Mouse (Mus musculus) embryo, embryonic 9.5 days (tissue): ENCODE measurements around the gene Ercc6.
A peak's percentile ranks its signal among the peaks of the same experiment; 100 is the strongest.

Experiments
- DNase-seq: peaks from one replicate; pipeline ENCODE4 v3.0.0-alpha.2; 2017; ENCODE audit errors: extremely low spot score

Ercc6 gene

GRCm38 (mm10) chr14:32518543-32518942, 5.2 kb downstream of the Ercc6 start:
- no peak for DNase-seq

- no peak for DNase-seq
Measured at GRCm38 (mm10) chr14:32520400-32520926, 7.1 kb downstream of the Ercc6 start.

DNA sequence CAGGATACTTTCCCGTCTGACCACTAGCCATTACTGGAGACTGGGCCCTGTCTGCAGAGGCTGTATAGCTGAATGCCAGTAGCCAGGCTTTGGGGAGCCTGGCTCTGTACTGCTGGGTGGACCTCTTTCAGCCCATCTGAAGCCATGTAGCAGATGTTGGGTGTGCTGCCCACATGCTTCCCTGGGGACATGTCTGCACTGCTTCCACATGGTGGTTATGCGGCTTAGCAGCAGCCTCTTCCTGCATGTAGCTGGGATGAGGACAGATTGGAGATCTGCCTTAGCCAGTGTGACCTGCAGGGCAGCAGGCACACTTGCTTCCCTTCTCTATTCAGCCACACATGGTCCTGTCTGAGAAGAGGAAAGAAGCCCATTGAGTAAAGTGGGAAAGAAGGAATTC, 9.0 kb downstream of the Ercc6 start:
- DNase-seq, result no peak

DNA sequence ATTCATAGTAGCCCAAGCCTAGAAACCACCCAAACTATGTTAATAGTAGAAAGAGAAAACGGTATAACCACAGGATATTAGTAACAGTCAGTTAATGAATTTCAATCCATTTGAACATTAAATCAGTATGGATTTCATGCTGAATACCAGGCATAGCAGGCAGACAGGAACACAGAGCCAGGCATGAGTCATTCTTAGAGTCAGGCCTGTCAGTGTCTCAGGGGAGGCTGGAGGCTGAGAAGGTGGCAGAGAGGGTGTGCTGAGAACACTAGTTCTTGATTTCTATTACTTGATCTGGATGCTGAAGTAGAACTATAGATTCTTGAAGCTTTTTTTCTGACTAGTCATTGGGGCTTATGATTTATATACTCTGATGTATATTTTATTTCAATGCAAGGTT, 10.8 kb downstream of the Ercc6 start:
- no peak for DNase-seq

DNA sequence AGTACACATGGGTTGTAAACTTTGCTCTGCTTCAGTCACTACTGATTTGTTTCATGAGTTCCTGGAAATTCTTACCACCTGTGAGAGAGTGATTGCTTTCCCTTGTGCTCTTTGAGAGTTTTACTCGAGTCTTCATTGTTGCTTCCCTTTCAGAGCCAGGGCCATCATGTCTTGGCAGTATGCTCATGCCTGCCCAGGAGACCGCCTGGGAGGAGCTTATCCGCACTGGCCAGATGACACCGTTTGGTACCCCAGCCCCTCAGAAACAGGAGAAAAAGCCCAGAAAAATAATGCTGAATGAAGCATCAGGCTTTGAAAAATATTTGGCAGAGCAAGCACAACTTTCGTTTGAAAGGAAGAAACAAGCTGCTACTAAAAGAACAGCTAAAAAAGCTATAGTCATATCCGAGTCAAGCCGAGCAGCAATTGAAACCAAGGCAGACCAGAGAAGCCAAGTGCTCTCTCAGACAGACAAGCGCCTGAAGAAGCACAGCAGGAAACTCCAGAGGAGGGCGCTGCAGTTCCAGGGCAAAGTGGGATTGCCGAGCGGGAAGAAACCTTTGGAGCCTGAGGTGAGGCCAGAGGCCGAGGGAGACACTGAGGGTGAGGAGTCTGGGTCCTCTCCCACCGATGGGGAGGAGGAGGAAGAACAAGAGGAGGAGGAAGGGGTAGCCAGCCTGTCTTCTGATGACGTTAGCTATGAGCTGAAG, 12.8 kb downstream of the Ercc6 start:
- DNase-seq, result no peak

- no peak for DNase-seq
Measured at GRCm38 (mm10) chr14:32527211-32527610, 13.9 kb downstream of the Ercc6 start.

DNA sequence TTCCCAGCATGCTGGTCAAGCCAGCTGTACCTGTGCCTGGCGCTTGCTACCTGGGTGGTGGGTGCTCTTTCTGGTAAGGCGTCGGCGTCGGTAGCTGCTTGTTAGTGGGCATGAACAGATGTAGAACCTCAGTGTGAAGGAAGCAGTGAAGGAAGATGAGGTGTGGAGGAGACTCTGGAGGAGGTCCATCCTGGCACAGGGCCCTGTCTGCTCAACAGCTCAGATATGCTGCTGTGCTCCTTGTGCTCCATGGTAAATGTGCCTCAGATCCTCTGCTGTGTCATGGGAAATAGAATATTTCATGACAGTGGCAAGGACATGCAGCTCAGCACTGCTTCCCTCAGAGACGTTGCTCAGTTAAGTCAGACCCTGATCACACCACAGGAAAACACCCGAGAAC, 15.7 kb downstream of the Ercc6 start:
- DNase-seq, result no peak

DNA sequence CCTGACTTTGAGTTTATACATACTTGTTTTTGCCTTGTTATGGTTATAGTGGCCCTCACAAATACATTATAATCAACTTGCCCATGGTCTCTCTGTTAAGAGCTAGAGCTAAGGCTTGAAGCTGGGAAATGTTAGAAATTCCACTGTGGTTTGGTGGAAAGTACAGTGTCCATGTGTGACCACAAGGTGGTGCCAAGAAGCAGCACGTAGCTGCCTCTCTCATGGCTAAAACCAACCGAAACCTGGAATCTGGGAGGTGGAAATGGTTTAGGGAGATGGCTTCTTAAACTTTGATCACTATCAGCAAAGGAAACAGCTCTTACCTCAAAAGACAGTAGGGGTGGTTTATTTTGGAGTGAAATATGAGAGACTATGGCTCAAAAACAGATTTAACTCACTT, 17.6 kb downstream of the Ercc6 start:
- DNase-seq, result peak; percentile 43

DNA sequence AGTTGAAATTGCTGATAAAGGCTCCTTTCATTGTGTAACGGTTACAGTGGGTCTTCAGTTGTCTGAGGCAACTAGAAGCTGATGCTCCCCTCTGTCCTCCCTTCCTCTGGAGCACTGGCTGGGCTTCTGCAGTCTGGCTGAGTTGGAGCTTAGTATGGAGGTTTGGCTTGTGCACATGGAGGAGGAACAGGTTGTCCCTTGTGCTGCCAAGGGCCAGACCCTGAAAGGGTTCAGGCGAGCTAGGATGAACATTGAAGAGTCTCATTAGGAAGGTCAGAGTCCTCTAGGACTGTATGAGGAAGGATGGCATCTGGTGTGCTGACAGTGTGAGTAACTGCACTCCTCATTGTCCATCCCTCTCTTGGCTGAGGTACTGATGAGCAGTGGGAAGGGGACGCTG, 18.1 kb downstream of the Ercc6 start:
- no peak for DNase-seq

DNA sequence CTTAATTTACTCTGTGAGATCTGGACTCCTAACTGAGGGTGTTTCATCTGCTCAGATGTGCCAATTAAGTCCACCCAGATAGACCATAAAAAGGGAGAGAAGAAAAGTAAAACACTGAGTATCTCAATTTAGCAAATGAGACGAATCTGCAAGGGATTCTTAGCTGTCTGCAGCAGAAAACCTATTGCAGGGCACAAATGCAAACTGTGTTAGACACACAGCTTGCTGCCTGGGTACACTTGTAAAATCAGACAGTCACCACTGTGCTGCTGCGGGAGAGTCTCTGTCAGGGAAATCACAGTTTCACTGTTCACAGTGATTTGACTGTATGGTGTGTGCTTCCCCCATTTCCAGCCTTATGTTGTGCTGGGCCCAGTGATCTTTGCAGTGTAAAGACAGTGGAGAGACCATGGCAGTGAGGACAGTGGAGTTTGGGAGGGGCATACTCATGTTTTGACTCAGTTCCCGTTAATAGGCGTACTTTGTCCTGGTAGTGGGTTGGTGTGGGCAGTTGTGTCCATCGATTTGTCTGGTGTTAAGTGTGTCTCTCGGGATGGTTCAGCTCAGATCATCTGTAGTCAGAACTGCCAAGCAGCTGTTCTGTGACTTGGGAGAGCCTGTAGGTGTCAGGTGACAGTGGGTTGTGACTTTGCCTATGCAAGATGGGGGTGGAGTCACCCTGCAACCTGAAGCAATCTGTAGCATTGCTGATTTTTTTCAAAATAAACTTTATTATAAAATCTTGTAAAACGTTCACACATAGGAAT, 19.2 kb downstream of the Ercc6 start:
- DNase-seq, result no peak

DNA sequence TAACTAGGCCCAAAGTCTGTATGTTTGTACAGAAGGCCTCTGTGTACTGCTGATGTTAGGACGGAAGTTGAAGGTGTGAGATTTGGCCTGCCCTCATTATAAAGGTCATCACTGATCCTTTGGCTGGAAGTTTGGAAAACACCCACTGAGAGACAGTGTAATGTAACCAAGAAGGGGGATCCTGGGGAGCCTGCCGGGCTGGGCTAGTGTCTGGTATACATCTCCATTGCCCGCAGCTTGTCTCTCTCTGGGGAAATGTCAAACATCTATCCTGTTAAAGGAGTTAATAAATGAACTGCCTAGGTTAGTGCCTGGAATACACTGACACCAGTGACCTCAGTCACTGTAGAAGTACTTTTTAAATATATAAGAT, 19.8 kb downstream of the Ercc6 start:
- DNase-seq, result no peak

GRCm38 (mm10) chr14:32533656-32534055, 20.3 kb downstream of the Ercc6 start:
- DNase-seq, result no peak

DNA sequence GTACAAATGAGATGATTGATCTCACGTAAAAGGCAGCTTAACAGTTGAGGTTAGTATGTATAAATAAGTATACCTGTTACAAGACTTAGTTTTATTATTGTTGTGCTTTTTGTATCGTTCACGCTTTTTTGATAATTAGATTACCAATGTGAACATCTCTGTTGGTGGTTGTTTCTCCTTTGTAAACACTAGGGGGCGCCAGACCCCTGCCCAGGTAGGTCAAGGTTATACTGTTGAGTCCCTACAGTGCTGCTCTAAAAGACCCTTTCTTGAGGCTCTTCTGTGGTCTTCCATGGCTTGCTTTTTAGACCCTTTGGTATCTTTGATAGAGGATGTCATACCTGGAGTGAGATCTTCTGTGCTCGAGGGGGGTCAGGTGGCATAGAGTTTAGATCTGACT, 20.8 kb downstream of the Ercc6 start:
- no peak for DNase-seq

DNA sequence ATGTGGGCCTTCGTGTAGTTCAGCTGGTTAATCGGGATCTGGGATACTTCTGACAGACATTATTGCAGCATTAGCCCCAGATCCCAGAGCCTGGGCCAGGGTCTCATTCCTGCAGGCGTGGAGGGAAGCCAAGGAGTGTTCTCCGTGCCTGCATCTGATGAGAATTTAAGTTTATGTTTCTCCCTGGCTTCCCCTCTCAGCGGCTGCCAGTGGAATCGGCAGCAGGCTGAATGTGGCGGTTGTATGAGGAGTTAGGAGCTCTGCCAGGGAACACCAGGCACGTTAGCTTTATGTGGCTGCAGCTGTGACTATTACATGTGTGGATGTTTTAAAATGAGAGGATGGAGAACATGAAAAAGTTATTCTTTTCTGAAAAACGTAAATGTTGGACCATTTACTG, 23.4 kb downstream of the Ercc6 start:
- DNase-seq, result no peak

DNA sequence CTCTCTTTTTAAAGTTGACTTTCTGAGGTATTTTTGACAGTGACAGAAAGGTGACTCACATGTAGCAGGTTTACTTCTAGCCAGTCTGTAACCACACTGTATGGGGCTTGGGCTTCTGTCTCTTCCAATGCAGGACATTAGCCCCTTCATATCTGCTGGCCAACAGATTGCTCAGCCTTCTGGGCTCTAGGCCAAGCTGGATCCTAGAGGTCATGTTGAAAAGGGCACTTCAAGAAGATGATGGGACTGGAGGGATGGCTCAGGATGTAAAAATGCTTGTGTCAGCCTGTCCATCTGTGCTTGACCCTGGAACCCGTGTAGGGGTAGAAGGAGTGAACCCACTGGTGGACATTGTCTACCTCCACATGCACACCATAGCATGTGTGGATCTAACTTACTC, 24.8 kb downstream of the Ercc6 start:
- no peak for DNase-seq

- no peak for DNase-seq
Measured at GRCm38 (mm10) chr14:32543075-32543474, 29.8 kb downstream of the Ercc6 start.

- DNase-seq, result no peak
Measured at GRCm38 (mm10) chr14:32546676-32547075, 33.4 kb downstream of the Ercc6 start.

GRCm38 (mm10) chr14:32551854-32552253, 38.5 kb downstream of the Ercc6 start:
- DNase-seq, result no peak

GRCm38 (mm10) chr14:32553198-32553903, 40.0 kb downstream of the Ercc6 start:
- no peak for DNase-seq

DNA sequence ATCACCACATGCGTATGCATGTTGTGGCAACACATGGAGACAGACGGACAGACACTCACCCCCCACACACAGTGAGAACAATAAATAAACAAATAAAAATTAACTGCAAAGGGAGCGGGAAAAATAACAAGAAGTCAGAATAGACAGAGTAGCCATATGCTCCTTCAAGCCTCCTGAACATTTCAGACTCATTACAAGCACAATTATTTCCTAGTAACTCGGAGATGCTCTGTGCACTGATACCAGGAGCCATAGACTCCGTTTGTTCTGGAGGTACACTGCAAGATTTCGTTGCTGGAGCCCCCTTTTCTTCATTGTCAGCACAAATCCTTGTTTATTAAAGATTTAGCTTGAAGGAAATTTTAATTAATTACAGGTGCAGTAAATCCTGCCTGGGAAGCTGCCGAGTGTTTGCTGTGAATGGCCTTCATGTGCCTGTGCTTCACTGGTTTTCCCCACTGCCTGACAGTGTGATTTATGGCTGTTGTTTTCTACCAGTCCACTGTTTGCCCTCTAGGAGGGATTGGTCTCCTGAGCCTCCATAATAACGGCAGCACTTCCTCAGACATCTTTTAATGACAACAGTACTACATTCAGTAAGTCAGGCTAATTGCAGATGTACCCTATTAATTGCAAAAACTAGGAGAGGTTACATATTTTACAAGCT, 41.7 kb downstream of the Ercc6 start:
- no peak for DNase-seq

- DNase-seq, result no peak
Measured at GRCm38 (mm10) chr14:32561428-32561827, 48.1 kb downstream of the Ercc6 start.

DNA sequence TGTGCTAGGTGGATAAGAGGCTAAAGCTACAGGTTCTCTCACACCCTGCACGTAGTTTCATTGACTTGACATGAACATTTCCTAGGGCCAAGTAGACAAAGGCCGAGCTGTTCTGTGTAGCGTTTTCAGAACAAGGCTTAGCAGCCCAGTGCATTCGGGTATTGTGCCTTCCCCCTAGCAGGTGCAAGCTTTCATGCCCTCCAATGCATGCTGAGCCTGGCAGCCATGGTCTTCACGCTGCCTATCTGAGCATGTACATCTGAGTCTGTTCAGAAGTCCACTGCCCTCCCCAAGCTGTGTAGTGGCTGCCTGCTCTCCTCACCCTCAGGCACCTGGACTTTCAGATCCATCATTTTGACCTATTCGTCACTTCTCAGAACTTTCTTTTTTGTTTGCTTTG, 50.3 kb downstream of the Ercc6 start:
- DNase-seq, result no peak
